Mouse (Mus musculus) WW6 (cell line): ENCODE measurements around the gene Dhx57.
A peak's percentile ranks its signal among the peaks of the same experiment; 100 is the strongest.
"Not testable (repeated sequence)": the region's sequence is repeated elsewhere in the genome, so short reads cannot be mapped to it uniquely, and the experiment has no call there.

ENCODE experiments used
- DNase-seq: peaks from one replicate; pipeline ENCODE4 v3.0.0-alpha.2; 2013; ENCODE audit warnings: low read depth, low spot score

Dhx57 gene

GRCm38 (mm10) chr17:80254421-80254820 is 35.9 kb downstream of the Dhx57 start:
- DNase-seq, result no peak

GRCm38 (mm10) chr17:80252757-80253525 is 37.3 kb downstream of the Dhx57 start:
- no peak for DNase-seq

- no peak for DNase-seq
These were observed 47.2 kb downstream of the Dhx57 start for GRCm38 (mm10) chr17:80243116-80243515.

DNA sequence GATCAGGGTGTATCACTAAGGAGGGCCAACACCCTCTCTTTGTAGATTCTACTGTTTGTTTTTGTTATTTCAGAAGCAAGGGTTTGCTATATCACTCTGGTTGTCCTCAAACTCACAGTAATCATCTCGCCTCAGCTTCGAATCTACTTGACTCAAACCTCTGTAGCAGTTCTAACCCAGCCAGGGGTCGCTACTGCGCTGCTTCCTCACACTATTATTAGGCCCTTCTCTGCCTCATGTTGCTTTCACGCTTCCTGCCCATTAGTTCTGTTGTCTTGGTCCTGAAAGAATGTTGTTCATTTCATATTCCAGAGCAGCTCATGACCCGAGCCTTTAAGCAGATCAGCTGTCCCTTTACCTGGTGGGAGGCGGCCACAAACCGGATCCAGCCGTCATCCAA is 48.7 kb downstream of the Dhx57 start:
- no peak for DNase-seq

- no peak for DNase-seq
These were observed 52.8 kb downstream of the Dhx57 start for GRCm38 (mm10) chr17:80237475-80237874.

- no peak for DNase-seq
These were observed 53.5 kb downstream of the Dhx57 start for GRCm38 (mm10) chr17:80236805-80237204.

DNA sequence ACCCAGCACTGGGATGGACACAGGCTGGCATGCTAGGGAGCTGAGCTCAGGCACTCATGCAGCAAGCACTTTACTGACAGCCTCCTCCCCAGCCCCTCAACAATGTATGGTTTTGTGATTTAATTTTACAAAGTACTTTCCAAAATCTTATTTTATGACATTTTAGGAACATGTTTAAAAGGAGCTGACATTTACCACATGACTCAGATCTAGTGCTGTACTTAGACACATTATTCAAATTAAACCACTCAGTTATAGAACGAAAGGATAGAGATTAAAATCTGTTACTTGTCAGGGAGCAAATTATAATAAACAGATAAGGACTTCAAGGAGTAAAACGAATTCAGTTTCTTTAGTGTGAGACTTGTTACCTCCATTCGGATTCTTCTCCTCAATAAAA is 54.8 kb downstream of the Dhx57 start:
- DNase-seq, result no peak

DNA sequence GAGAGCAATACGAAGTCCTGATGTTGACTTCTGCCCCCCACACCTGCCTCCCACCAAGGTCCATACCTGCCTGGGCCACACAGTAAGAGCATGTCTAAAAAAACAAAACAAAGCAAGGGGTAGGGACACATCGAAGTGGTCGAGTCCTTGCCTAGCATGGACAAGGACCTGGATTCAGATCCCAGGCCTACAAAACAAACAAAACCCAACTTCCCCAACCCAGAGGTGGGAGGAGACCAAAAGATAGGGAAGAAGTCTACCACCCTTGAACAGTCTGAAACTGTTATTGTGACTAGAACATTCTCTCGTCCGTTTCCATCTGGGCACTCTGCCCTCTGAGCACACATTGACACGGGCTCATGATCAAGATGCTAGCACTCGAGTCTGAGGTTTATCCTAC is 55.9 kb downstream of the Dhx57 start:
- DNase-seq, result no peak

DNA sequence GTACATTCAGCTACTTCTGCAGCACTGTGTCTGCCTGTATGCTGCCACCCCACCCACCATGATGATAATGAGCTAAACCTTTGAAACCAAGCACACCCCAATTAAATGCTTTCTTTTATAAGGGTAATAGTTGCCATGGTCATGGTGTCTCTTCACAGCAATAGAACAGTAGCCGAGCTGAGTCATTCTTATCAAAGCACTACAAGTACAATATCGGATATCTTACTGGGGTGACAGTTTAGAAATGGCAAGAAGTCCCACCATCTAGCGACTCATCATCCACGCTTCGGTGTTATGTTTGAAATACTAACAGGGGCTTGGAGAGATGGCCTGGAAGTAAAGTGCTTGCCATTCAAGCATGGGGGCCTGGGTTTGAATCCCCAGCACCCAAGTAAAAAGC is 56.4 kb downstream of the Dhx57 start:
- no peak for DNase-seq

GRCm38 (mm10) chr17:80229396-80229795 is 60.9 kb downstream of the Dhx57 start:
- DNase-seq, result no peak

DNA sequence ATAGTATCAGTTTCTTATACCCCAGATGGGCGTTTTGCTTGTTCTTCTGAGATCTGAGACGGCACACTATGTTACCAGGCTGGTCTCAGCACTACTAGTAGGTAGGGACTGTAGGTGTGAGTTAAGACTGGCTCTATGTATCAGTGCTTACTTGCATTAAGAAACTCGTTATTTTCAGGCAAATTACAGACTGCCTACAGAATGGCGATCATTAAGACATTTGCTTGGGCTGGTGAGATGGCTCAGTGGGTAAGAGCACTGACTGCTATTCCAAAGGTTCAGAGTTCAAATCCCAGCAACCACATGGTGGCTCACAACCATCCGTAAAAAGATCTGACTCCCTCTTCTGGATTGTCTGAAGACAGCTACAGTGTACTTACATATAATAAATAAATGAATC is 65.1 kb downstream of the Dhx57 start:
- not testable (repeated sequence) for DNase-seq

DNA sequence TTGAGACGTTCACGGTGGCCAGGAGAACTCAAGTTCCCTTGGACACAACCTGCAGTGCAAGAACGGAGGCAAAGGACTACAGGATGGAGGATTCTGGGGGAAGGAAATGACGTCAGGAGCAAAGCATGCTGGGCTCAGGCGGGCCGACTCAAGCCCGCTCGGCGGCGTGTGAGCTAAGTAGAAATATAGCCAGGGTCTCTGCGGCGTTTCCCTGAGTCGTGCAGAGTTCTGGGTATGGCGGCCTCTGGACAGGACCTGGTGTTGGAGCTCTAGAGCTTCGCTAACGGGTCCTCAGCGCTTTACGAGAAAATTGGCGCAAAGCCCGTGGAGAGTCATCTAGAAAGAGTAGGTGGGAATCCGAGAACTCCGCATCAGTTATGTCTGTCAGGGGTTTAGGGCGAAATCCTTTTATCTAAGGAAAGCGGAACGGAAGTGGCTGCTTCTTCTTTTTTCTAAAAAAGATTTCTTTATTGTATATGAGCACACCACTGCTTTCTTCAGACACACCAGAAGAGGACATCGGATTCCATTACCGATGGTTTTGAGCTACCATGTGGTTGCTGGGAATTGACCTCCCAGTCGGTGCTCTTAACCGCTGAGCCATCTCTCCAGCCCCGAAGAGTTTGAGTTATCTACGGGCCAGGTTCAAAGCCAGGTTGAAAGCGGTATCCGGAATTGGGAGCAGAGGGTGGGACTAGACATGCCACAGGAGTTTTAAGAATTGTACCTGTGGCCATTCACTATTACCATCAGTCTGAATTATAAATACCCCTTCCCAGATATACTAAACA is 65.8 kb downstream of the Dhx57 start, which contains the start of gene Gemin6:
TSS of gene Gemin6 (plus strand) at position 116 of the 791 bp plus-strand sequence.
- peak; percentile 79 for DNase-seq

GRCm38 (mm10) chr17:80223829-80224228 is 66.4 kb downstream of the Dhx57 start:
- no peak for DNase-seq

- DNase-seq, result no peak
These were observed 68.2 kb downstream of the Dhx57 start for GRCm38 (mm10) chr17:80221890-80222628.

DNA sequence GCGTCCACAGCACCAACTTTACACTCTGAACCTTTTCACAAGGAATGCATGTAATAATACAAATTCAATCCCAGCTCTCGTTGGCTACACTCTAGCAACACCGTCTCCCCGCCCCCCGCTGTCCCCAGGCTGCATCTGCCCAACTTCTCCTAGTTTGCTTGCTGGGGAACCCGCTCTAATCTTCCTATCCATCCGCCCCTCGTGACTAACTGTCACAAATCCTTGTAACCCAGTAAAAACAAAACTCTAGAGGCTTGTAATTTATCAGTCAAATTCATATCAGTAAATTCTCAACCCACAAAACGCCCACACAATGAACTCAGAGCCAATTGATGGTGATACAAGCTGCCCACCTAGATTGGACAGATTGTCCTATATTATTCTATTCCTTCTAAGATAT is 69.1 kb downstream of the Dhx57 start:
- no peak for DNase-seq

GRCm38 (mm10) chr17:80220131-80220530 is 70.1 kb downstream of the Dhx57 start:
- no peak for DNase-seq

- DNase-seq, result not testable (repeated sequence)
These were observed 76.3 kb downstream of the Dhx57 start for GRCm38 (mm10) chr17:80213998-80214397.

DNA sequence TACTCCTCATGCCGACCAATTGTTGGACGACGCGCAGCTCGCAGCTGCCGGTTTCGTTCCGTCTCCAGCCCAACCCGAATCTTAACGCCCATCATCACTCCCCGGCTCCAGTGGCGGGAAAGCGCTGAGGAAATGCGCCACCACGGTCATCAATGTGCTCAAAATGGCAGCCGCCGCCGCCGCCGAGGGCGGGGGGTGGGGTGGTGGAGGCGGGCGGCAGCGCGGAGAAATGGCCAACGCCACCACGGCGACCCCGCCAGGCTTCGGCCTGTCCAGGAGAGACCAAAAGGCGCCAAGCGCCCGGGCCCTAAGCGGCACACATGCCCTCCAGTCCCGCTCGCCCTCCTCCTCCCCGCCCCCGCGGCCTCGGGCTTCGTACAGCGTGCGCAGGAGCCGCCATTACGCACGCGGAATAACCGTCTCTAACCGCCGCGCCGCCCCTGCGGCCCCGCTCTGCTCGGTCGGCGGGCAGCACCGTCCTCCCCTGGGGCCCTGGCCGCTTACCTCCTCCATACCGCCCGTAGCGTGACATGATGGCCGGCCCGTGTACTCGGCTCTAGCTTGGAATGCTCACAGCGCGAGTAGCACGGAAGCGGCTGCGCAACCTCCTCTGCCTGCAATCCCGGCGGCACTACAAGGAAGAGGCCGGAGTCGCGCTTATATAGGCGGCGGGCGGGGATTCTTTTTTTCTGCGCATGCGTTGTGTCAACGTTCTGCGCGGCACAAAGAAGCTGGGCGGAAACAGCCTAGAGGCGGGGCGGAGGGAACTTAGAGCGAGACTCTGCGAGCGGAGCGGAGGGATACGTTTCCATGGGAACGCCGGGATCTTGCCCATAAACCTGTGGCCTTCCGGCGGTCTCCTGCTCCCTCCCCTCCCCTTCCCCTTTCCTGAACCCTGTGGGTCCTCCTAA is 83.3 kb downstream of the Dhx57 start, which contains the start of the genes Srsf7 and Ttc39d:
TSS of gene Srsf7 (minus strand) at position 637 of the 911 bp plus-strand sequence.
TSS of gene Ttc39d (plus strand) at position 790 of the 911 bp plus-strand sequence.
- DNase-seq, result peak; percentile 97

- DNase-seq, result no peak
These were observed 84.0 kb downstream of the Dhx57 start for GRCm38 (mm10) chr17:80206301-80206670.

GRCm38 (mm10) chr17:80205657-80206056 is 84.6 kb downstream of the Dhx57 start:
- DNase-seq, result no peak
